Mouse (Mus musculus): ENCODE results near the gene Scn3b. TPM values are rescaled to one million over a fixed set of nuclear protein-coding genes. Genes with fewer than 3 reads are reported as not detected.

Scn3b gene
- polyA plus RNA-seq, 1 experiment, result 7.2 TPM

- no peak for TF ChIP-seq EP300 (IDR thresholded peaks at IDR 0.05; ENCODE audit: insufficient read depth, low read depth, low read length)
- no peak for TF ChIP-seq POLR2A (IDR thresholded peaks at IDR 0.05; ENCODE audit: insufficient read depth, low read length)
- TF ChIP-seq CTCF (IDR thresholded peaks at IDR 0.05; ENCODE audit: low read depth, low read length), result no peak
- Histone ChIP-seq H3K4me1 (ENCODE audit: control insufficient read depth, insufficient read depth, low read length) (no peaks in the 10 kb centered on the region), H3K36me3 (ENCODE audit: control insufficient read depth, insufficient read depth, low read length, poor library complexity, severe bottlenecking) (peaks cover 22% of the 10 kb centered on the region), H3K27me3 (ENCODE audit: control insufficient read depth, insufficient read depth, low read length, poor library complexity, severe bottlenecking) (no peaks in the 10 kb centered on the region), H3K27ac (ENCODE audit: insufficient read depth, low read length) (no peak overlapping the region), H3K9ac (ENCODE audit: low read depth, poor library complexity, severe bottlenecking) (no peak overlapping the region), H3K4me3 (ENCODE audit: low read depth, low read length) (no peak overlapping the region), H3K9me3 (replicated peaks; ENCODE audit: control insufficient read depth, insufficient read depth, low read length, poor library complexity, severe bottlenecking) (no peaks in the 10 kb centered on the region)
Measured at GRCm38 (mm10) chr9:40309876-40310275, 40.9 kb downstream of the Scn3b start.

- Histone ChIP-seq H3K9me3 (replicated peaks; ENCODE audit: control insufficient read depth, insufficient read depth, low read length, poor library complexity, severe bottlenecking) (no peaks in the 10 kb centered on the region), H3K4me3 (ENCODE audit: low read depth, low read length) (no peak overlapping the region), H3K27me3 (ENCODE audit: control insufficient read depth, insufficient read depth, low read length, poor library complexity, severe bottlenecking) (no peaks in the 10 kb centered on the region), H3K27ac (ENCODE audit: insufficient read depth, low read length) (no peak overlapping the region), H3K36me3 (ENCODE audit: control insufficient read depth, insufficient read depth, low read length, poor library complexity, severe bottlenecking) (peaks cover 24% of the 10 kb centered on the region), H3K9ac (ENCODE audit: low read depth, poor library complexity, severe bottlenecking) (no peak overlapping the region), H3K4me1 (ENCODE audit: control insufficient read depth, insufficient read depth, low read length) (no peaks in the 10 kb centered on the region)
- TF ChIP-seq CTCF (IDR thresholded peaks at IDR 0.05; ENCODE audit: low read depth, low read length) (no peak), POLR2A (IDR thresholded peaks at IDR 0.05; ENCODE audit: insufficient read depth, low read length) (no peak), EP300 (IDR thresholded peaks at IDR 0.05; ENCODE audit: insufficient read depth, low read depth, low read length) (no peak)
Measured at GRCm38 (mm10) chr9:40311813-40312212, 42.8 kb downstream of the Scn3b start.

- Histone ChIP-seq H3K9ac (ENCODE audit: low read depth, poor library complexity, severe bottlenecking) (no peak overlapping the region), H3K4me3 (ENCODE audit: low read depth, low read length) (no peak overlapping the region), H3K27me3 (ENCODE audit: control insufficient read depth, insufficient read depth, low read length, poor library complexity, severe bottlenecking) (no peaks in the 10 kb centered on the region), H3K9me3 (replicated peaks; ENCODE audit: control insufficient read depth, insufficient read depth, low read length, poor library complexity, severe bottlenecking) (no peaks in the 10 kb centered on the region), H3K27ac (ENCODE audit: insufficient read depth, low read length) (no peak overlapping the region), H3K36me3 (ENCODE audit: control insufficient read depth, insufficient read depth, low read length, poor library complexity, severe bottlenecking) (peaks cover 12% of the 10 kb centered on the region), H3K4me1 (ENCODE audit: control insufficient read depth, insufficient read depth, low read length) (peaks cover 1% of the 10 kb centered on the region)
- no peak for TF ChIP-seq POLR2A (IDR thresholded peaks at IDR 0.05; ENCODE audit: insufficient read depth, low read length)
Measured at GRCm38 (mm10) chr9:40316865-40317660, 48.0 kb downstream of the Scn3b start.

GRCm38 (mm10) chr9:40317735-40318134, 48.7 kb downstream of the Scn3b start:
- Histone ChIP-seq H3K9ac (ENCODE audit: low read depth, poor library complexity, severe bottlenecking) (no peak overlapping the region), H3K4me3 (ENCODE audit: low read depth, low read length) (no peak overlapping the region), H3K36me3 (ENCODE audit: control insufficient read depth, insufficient read depth, low read length, poor library complexity, severe bottlenecking) (peaks cover 12% of the 10 kb centered on the region), H3K27ac (ENCODE audit: insufficient read depth, low read length) (no peak overlapping the region), H3K27me3 (ENCODE audit: control insufficient read depth, insufficient read depth, low read length, poor library complexity, severe bottlenecking) (no peaks in the 10 kb centered on the region), H3K9me3 (replicated peaks; ENCODE audit: control insufficient read depth, insufficient read depth, low read length, poor library complexity, severe bottlenecking) (no peaks in the 10 kb centered on the region), H3K4me1 (ENCODE audit: control insufficient read depth, insufficient read depth, low read length) (peaks cover 1% of the 10 kb centered on the region)
- TF ChIP-seq EP300 (IDR thresholded peaks at IDR 0.05; ENCODE audit: insufficient read depth, low read depth, low read length) (no peak), CTCF (IDR thresholded peaks at IDR 0.05; ENCODE audit: low read depth, low read length) (no peak), POLR2A (IDR thresholded peaks at IDR 0.05; ENCODE audit: insufficient read depth, low read length) (no peak)

- no peaks in the 10 kb centered on the region for H3K27me3 ChIP-seq (ENCODE audit: control insufficient read depth, insufficient read depth, low read length, poor library complexity, severe bottlenecking)
- H3K4me3 ChIP-seq (ENCODE audit: low read depth, low read length), result no peak overlapping the region
- no peaks in the 10 kb centered on the region for H3K9me3 ChIP-seq (replicated peaks; ENCODE audit: control insufficient read depth, insufficient read depth, low read length, poor library complexity, severe bottlenecking)
- peaks cover 12% of the 10 kb centered on the region for H3K36me3 ChIP-seq (ENCODE audit: control insufficient read depth, insufficient read depth, low read length, poor library complexity, severe bottlenecking)
- TF ChIP-seq CTCF (IDR thresholded peaks at IDR 0.05; ENCODE audit: low read depth, low read length) (no peak), POLR2A (IDR thresholded peaks at IDR 0.05; ENCODE audit: insufficient read depth, low read length) (no peak), EP300 (IDR thresholded peaks at IDR 0.05; ENCODE audit: insufficient read depth, low read depth, low read length) (no peak)
- no peak overlapping the region for H3K9ac ChIP-seq (ENCODE audit: low read depth, poor library complexity, severe bottlenecking)
- H3K4me1 ChIP-seq (ENCODE audit: control insufficient read depth, insufficient read depth, low read length), result peaks cover 7% of the 10 kb centered on the region
- no peak overlapping the region for H3K27ac ChIP-seq (ENCODE audit: insufficient read depth, low read length)
Measured at GRCm38 (mm10) chr9:40318771-40319170, 49.8 kb downstream of the Scn3b start.

- Histone ChIP-seq H3K4me1 (ENCODE audit: control insufficient read depth, insufficient read depth, low read length) (peaks cover 7% of the 10 kb centered on the region), H3K27me3 (ENCODE audit: control insufficient read depth, insufficient read depth, low read length, poor library complexity, severe bottlenecking) (no peaks in the 10 kb centered on the region), H3K9me3 (replicated peaks; ENCODE audit: control insufficient read depth, insufficient read depth, low read length, poor library complexity, severe bottlenecking) (no peaks in the 10 kb centered on the region), H3K4me3 (ENCODE audit: low read depth, low read length) (no peak overlapping the region), H3K27ac (ENCODE audit: insufficient read depth, low read length) (no peak overlapping the region), H3K9ac (ENCODE audit: low read depth, poor library complexity, severe bottlenecking) (no peak overlapping the region), H3K36me3 (ENCODE audit: control insufficient read depth, insufficient read depth, low read length, poor library complexity, severe bottlenecking) (peaks cover 5% of the 10 kb centered on the region)
- no peak for TF ChIP-seq POLR2A (IDR thresholded peaks at IDR 0.05; ENCODE audit: insufficient read depth, low read length)
- no peak for TF ChIP-seq CTCF (IDR thresholded peaks at IDR 0.05; ENCODE audit: low read depth, low read length)
- TF ChIP-seq EP300 (IDR thresholded peaks at IDR 0.05; ENCODE audit: insufficient read depth, low read depth, low read length), result no peak
Measured at GRCm38 (mm10) chr9:40320405-40320804, 51.4 kb downstream of the Scn3b start.
